Mouse (Mus musculus) ES-Bruce4 (cell line): ENCODE measurements around the gene Slc25a29.

Source experiments
- CTCF ChIP-seq: IDR thresholded peaks from one replicate; pipeline ENCODE4 v1.8.1; 2011; ENCODE audit warnings: low read depth, low read length
- POLR2A ChIP-seq: IDR thresholded peaks from one replicate; pipeline ENCODE4 v1.8.1; 2011; ENCODE audit warnings: low read length; ENCODE audit not compliant: insufficient read depth

GRCm38 (mm10) chr12:108801613-108802012, 34.1 kb downstream of the Slc25a29 start:
- TF ChIP-seq CTCF (no peak), POLR2A (no peak)
